Mouse (Mus musculus) kidney, embryonic 16.5 days (tissue): Measurements from ENCODE around the gene Vmn1r23. TPM values are rescaled to one million over a fixed set of nuclear protein-coding genes. Genes with fewer than 3 reads are reported as not detected.
"Not testable (repeated sequence)": the region's sequence is repeated elsewhere in the genome, so short reads cannot be mapped to it uniquely, and the experiment has no call there.

ENCODE experiments used
- ATAC-seq: fragments of 200-750 bp; cut with Nextera tagmentation; 2 replicates; pipeline ENCODE4 v1.8.0; 2017; ENCODE audit warnings: moderate TSS enrichment; ENCODE audit not compliant: low FRiP score, low TSS enrichment
- H3K27ac ChIP-seq: fragments of 300-500 bp; sonication (generic); 2 replicates; pipeline ENCODE4 v1.5.1; 2014; ENCODE audit warnings: low read length
- H3K27me3 ChIP-seq: fragments of 300-500 bp; sonication (generic); 2 replicates; pipeline ENCODE4 v1.6.1; 2014; ENCODE audit warnings: low read length, control low read depth, mixed read lengths; ENCODE audit not compliant: insufficient read depth
- H3K36me3 ChIP-seq: fragments of 300-500 bp; sonication (generic); 2 replicates; pipeline ENCODE4 v1.6.1; 2014; ENCODE audit warnings: low read length, control low read depth, mixed read lengths; ENCODE audit not compliant: insufficient read depth
- H3K4me1 ChIP-seq: fragments of 300-500 bp; sonication (generic); 2 replicates; pipeline ENCODE4 v1.6.1; 2014; ENCODE audit warnings: low read length, control low read depth, mixed read lengths; ENCODE audit not compliant: insufficient read depth
- H3K4me2 ChIP-seq: fragments of 300-500 bp; sonication (generic); replicated peaks from 2 replicates; pipeline ENCODE4 v1.6.1; 2014; ENCODE audit warnings: low read depth, low read length
- H3K4me3 ChIP-seq: fragments of 300-500 bp; sonication (generic); 2 replicates; pipeline ENCODE4 v1.5.1; 2014; ENCODE audit warnings: mild to moderate bottlenecking, low read length
- H3K9ac ChIP-seq: fragments of 300-500 bp; sonication (generic); replicated peaks from 2 replicates; pipeline ENCODE4 v1.6.1; 2014; ENCODE audit warnings: low read length
- H3K9me3 ChIP-seq: fragments of 300-500 bp; sonication (generic); 2 replicates; pipeline ENCODE4 v1.6.1; 2016; ENCODE audit warnings: low read length, control low read depth
- WGBS: fragments of 180-500 bp; shearing (Covaris S2); extraction: QIAGEN DNeasy Blood & Tissue Kit; methylation state at CpG from one replicate; pipeline ENCODE4 v1.1.7; 2014; 5-methylcytosine and 5-hydroxymethylcytosine counted together
- polyA plus RNA-seq: library from polyadenylated mRNA; unstranded; fragments of >200 nt; fragmentation: Nextera tagmentation; extraction: Ambion mirVana; gene quantifications from 2 replicates; pipeline ENCODE4 v1.2.1, GENCODE M21; 2015

Vmn1r23 gene
- polyA plus RNA-seq, result not detected in 2 replicates

GRCm38 (mm10) chr6:57926738-57927137 is at the start of gene Vmn1r23:
Gene Vmn1r23 (minus strand): TSS chr6:57926838.
- no peaks in the 10 kb centered on the region for H3K36me3 ChIP-seq
- ATAC-seq, result no peak
- no peak within 1 kb of the TSS for H3K9ac ChIP-seq
- WGBS, result 94% methylated on average over 1 of the region's 1 CpGs
- H3K4me2 ChIP-seq, result no peak within 1 kb of the TSS
- no peak within 1 kb of the TSS for H3K27ac ChIP-seq
- no peak within 1 kb of the TSS for H3K4me3 ChIP-seq
- no peaks in the 10 kb centered on the region for H3K9me3 ChIP-seq
- no peaks in the 10 kb centered on the region for H3K27me3 ChIP-seq
- no peaks in the 10 kb centered on the region for H3K4me1 ChIP-seq

- not testable (repeated sequence) for H3K9ac ChIP-seq, H3K36me3 ChIP-seq, H3K9me3 ChIP-seq, H3K27ac ChIP-seq, H3K4me2 ChIP-seq, H3K27me3 ChIP-seq, H3K4me3 ChIP-seq, H3K4me1 ChIP-seq, ATAC-seq
- WGBS, result 84% methylated on average over 1 of the region's 1 CpGs
Observed at GRCm38 (mm10) chr6:57961403-57961802, 34.8 kb upstream of the Vmn1r23 start, which contains the start of gene Vmn1r24. Gene Vmn1r24 (minus strand): TSS chr6:57961503.

- ATAC-seq, result no peak
- Histone ChIP-seq H3K4me2 (no peak within 1 kb of the TSS), H3K4me3 (no peak within 1 kb of the TSS), H3K9ac (no peak within 1 kb of the TSS), H3K27me3 (no peaks in the 10 kb centered on the region), H3K36me3 (no peaks in the 10 kb centered on the region), H3K9me3 (no peaks in the 10 kb centered on the region), H3K4me1 (no peaks in the 10 kb centered on the region), H3K27ac (no peak within 1 kb of the TSS)
- 81% methylated on average over 1 of the region's 1 CpGs for WGBS
Observed at GRCm38 (mm10) chr6:57907928-57908327, 18.7 kb downstream of the Vmn1r23 start, which contains the start of gene Vmn1r22. Gene Vmn1r22 (minus strand): TSS chr6:57908028.

Other genes with a start within 250 kb of the Vmn1r23 start
- 25.3 and 26.4 TPM in 2 replicates for gene Pyurf, start 234.8 kb downstream of the Vmn1r23 start, polyA plus RNA-seq
- gene Lancl2, start 224.3 kb downstream of the Vmn1r23 start, polyA plus RNA-seq, result 33.1 and 34.5 TPM in 2 replicates
- gene Vopp1, start 101.7 kb downstream of the Vmn1r23 start, polyA plus RNA-seq, result 45.6 and 45.7 TPM in 2 replicates
- not detected in 2 replicates for gene Vmn1r21, start 76.5 kb downstream of the Vmn1r23 start, polyA plus RNA-seq
- not detected in 2 replicates for gene Vmn1r22, start 18.8 kb downstream of the Vmn1r23 start, polyA plus RNA-seq
- not detected in 2 replicates for gene Vmn1r24, start 34.7 kb upstream of the Vmn1r23 start, polyA plus RNA-seq
- gene Vmn1r25, start 54.0 kb upstream of the Vmn1r23 start, polyA plus RNA-seq, result not detected in 2 replicates
- not detected in 2 replicates for gene Vmn1r26, start 88.3 kb upstream of the Vmn1r23 start, polyA plus RNA-seq